Mouse (Mus musculus): ENCODE results near the gene Mrgprb8.
"Not testable (repeated sequence)": the region's sequence is repeated elsewhere in the genome, so short reads cannot be mapped to it uniquely, and the experiment has no call there.

Gene Mrgprb8

DNA sequence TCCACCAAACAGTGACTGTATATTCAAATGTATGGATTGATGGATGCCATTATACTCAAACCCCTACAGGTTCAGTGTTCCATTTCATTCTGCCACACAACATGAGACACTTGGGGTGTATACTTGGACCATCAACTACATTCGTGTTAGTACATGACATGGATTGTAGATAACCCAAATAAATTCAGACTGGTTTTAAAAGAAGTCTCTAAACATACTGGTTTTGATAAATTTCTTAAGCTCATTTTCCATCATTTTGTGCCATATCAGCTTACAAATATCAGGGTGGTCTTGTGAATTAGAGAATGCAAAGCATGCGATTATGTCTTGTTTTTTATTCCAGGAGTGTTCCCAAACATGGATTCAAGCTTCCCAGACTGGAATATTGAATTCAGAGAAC is at the start of gene Mrgprb8:
Gene Mrgprb8, plus strand, starts transcription at position 301 of the 400 bp plus-strand sequence.
- DNase-seq (ENCODE audit: low spot score in 2 of 2), result no peak

DNA sequence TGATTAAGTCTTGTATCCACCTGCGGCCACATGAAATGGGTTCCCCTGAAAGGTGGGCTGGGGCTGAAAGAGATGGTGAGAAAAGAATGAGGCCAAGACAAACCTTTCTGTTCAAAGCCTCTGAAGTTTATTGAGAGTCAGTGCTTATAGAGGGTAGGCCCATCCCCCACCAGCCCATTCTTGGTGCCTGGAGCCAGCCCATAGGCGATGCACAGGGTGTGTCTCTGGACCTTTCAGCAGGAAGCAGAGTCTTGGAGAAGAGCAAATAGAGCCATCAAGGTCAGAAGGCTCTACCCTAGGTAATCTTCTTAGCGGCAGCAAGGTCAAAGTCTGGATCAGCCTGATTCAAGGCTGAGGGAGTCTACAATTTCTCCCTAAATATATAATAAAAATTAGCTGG is 47.6 kb downstream of the Mrgprb8 start:
- DNase-seq (ENCODE audit: low spot score in 2 of 2), result not testable (repeated sequence)

DNA sequence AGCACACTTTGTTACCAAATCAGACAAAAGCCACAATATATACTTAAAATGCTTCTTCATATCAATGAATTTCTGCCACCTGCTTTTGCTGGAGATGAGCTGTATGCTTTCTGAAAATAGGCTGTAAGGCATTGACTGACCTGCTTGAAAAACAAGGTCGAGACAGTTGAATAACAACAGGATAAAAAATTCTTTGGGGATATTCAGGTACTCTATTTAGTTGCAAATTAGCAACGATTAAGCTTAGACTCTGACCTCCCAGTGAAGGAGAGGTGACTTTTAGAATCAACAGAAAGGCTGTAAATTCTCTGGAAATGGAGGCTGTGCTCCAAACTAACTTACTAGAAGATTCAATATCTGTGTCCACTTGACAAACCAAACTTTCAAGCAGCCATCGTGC is 48.3 kb downstream of the Mrgprb8 start:
- DNase-seq (ENCODE audit: low spot score in 2 of 2), result no peak

Data from frontal cortex, postnatal 10 days (tissue).